Mouse (Mus musculus): Measurements from ENCODE around the gene Sec24d.

Sec24d gene

GRCm38 (mm10) chr3:123296654-123297053 is 29.4 kb downstream of the Sec24d start:
- in situ Hi-C loops (cut with MseI, MboI), result no loop called here

GRCm38 (mm10) chr3:123298283-123298682 is 31.0 kb downstream of the Sec24d start:
- in situ Hi-C loops (cut with MseI, MboI), result no loop called here

GRCm38 (mm10) chr3:123301521-123301920 is 34.3 kb downstream of the Sec24d start:
- in situ Hi-C loops (cut with MseI, MboI), result loop anchor here (25.0 kb wide), 2 partner anchors 339 to 364 kb away; no protein-coding TSS in a partner anchor

GRCm38 (mm10) chr3:123305611-123306010 is 38.4 kb downstream of the Sec24d start:
- in situ Hi-C loops (cut with MseI, MboI), result loop anchor here (25.0 kb wide), 2 partner anchors 343 to 368 kb away; no protein-coding TSS in a partner anchor

GRCm38 (mm10) chr3:123307446-123307845 is 40.2 kb downstream of the Sec24d start:
- in situ Hi-C loops (cut with MseI, MboI), result loop anchor here (25.0 kb wide), 2 partner anchors 345 to 370 kb away; no protein-coding TSS in a partner anchor

- in situ Hi-C loops (cut with MseI, MboI), result loop anchor here (25.0 kb wide), 2 partner anchors 347 to 372 kb away; no protein-coding TSS in a partner anchor
Measured at GRCm38 (mm10) chr3:123309141-123309540, 41.9 kb downstream of the Sec24d start.

GRCm38 (mm10) chr3:123312477-123313062 is 45.3 kb downstream of the Sec24d start:
- in situ Hi-C loops (cut with MseI, MboI), result loop anchor here (25.0 kb wide), 2 partner anchors 350 to 375 kb away; no protein-coding TSS in a partner anchor

GRCm38 (mm10) chr3:123313477-123313876 is 46.2 kb downstream of the Sec24d start:
- in situ Hi-C loops (cut with MseI, MboI), result loop anchor here (25.0 kb wide), 2 partner anchors 351 to 376 kb away; no protein-coding TSS in a partner anchor

- in situ Hi-C loops (cut with MseI, MboI), result loop anchor here (25.0 kb wide), 2 partner anchors 352 to 377 kb away; no protein-coding TSS in a partner anchor
Measured at GRCm38 (mm10) chr3:123313920-123314614, 46.8 kb downstream of the Sec24d start.

- in situ Hi-C loops (cut with MseI, MboI), result loop anchor here (25.0 kb wide), 2 partner anchors 354 to 379 kb away; no protein-coding TSS in a partner anchor
Measured at GRCm38 (mm10) chr3:123316066-123316465, 48.8 kb downstream of the Sec24d start.

GRCm38 (mm10) chr3:123317081-123317480 is 49.8 kb downstream of the Sec24d start:
- in situ Hi-C loops (cut with MseI, MboI), result loop anchor here (25.0 kb wide), 2 partner anchors 355 to 380 kb away; no protein-coding TSS in a partner anchor

GRCm38 (mm10) chr3:123320341-123320740 is 53.1 kb downstream of the Sec24d start:
- in situ Hi-C loops (cut with MseI, MboI), result loop anchor here (5.0 to 25.0 kb wide), 4 partner anchors 86 to 383 kb away; partner anchors contain the start of gene Synpo2 (in 2 of the 2)

GRCm38 (mm10) chr3:123321612-123322011 is 54.4 kb downstream of the Sec24d start:
- in situ Hi-C loops (cut with MseI, MboI), result loop anchor here (5.0 to 25.0 kb wide), 4 partner anchors 87 to 384 kb away; partner anchors contain the start of gene Synpo2 (in 2 of the 2)

GRCm38 (mm10) chr3:123322147-123322546 is 54.9 kb downstream of the Sec24d start:
- in situ Hi-C loops (cut with MseI, MboI), result loop anchor here (5.0 to 25.0 kb wide), 4 partner anchors 87 to 385 kb away; partner anchors contain the start of gene Synpo2 (in 2 of the 2)

GRCm38 (mm10) chr3:123324326-123324725 is 57.1 kb downstream of the Sec24d start:
- in situ Hi-C loops (cut with MseI, MboI), result loop anchor here (5.0 to 25.0 kb wide), 4 partner anchors 90 to 387 kb away; partner anchors contain the start of gene Synpo2 (in 2 of the 2)

- in situ Hi-C loops (cut with MseI, MboI), result loop anchor here (10.0 kb wide), 1 partner anchor 94 kb away; the partner anchor contains the start of gene Synpo2 (in 2 of the 2)
Measured at GRCm38 (mm10) chr3:123329251-123329650, 62.0 kb downstream of the Sec24d start.

- in situ Hi-C loops (cut with MseI, MboI), result no loop called here
Measured at GRCm38 (mm10) chr3:123330221-123330620, 63.0 kb downstream of the Sec24d start.

- in situ Hi-C loops (cut with MseI, MboI), result no loop called here
Measured at GRCm38 (mm10) chr3:123332330-123333054, 65.2 kb downstream of the Sec24d start.

GRCm38 (mm10) chr3:123333055-123333424 is 65.8 kb downstream of the Sec24d start:
- in situ Hi-C loops (cut with MseI, MboI), result no loop called here

- in situ Hi-C loops (cut with MseI, MboI), result no loop called here
Measured at GRCm38 (mm10) chr3:123334947-123335346, 67.7 kb downstream of the Sec24d start.

GRCm38 (mm10) chr3:123335480-123335879 is 68.2 kb downstream of the Sec24d start:
- in situ Hi-C loops (cut with MseI, MboI), result no loop called here
